Mouse (Mus musculus): ENCODE data around the gene Plekhd1. TPM values are rescaled to one million over a fixed set of nuclear protein-coding genes. Genes with fewer than 3 reads are reported as not detected.

Plekhd1 gene
- polyA plus RNA-seq, 1 experiment from 2014 or later: 0.70 TPM

GRCm38 (mm10) chr12:80689696-80690095 lies 2.7 kb upstream of the Plekhd1 start:
- H3K4me1 ChIP-seq (replicated peaks; ENCODE audit: control insufficient read depth, insufficient read depth, low read length): peaks cover 5% of the 10 kb centered on the region; the same call in 1 of the 2 replicates
- H3K27me3 ChIP-seq (replicated peaks; ENCODE audit: control insufficient read depth, insufficient read depth, low read length): peaks cover 46% of the 10 kb centered on the region

DNA sequence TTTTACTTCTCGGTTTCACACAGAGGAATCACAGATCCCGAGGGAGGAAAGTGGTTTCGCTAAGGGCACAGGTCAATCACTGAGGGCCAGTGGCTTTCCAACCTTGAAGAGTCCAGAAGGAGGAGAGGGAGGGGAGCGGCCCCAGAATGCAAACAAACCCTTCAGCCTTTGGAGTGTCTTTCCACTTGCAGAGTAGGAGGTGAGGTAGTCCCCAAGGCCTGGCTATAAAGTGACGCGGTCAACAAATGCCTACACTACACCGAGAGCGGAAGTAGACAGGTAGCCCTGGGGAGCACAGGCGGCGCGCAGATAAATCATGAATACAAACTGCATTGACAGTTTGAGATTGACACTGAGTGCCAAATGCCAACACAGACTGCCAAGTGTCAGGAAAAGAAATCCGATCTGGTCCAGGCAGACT lies 710 bp upstream of the Plekhd1 start:
- no peak overlapping the region for H3K9ac ChIP-seq (ENCODE audit: low read depth, low read length)
- no peak overlapping the region for H3K27ac ChIP-seq (ENCODE audit: low read depth, low read length)
- no peaks in the 10 kb centered on the region for H3K9me3 ChIP-seq (ENCODE audit: control insufficient read depth, low read length)
- WGBS: 12% methylated on average over 12 of the region's 12 CpGs
- ATAC-seq (replicated peaks; ENCODE audit: low FRiP score) (no peak), DNase-seq (ENCODE audit: low spot score) (no peak)
- peak overlapping the region; percentile 67; the same call in 1 of the 2 replicates for H3K4me2 ChIP-seq
- peaks cover 53% of the 10 kb centered on the region for H3K27me3 ChIP-seq (replicated peaks; ENCODE audit: control insufficient read depth, insufficient read depth, low read length)
- H3K36me3 ChIP-seq (ENCODE audit: control insufficient read depth, insufficient read depth, low read length): no peaks in the 10 kb centered on the region
- no peak overlapping the region for H3K4me3 ChIP-seq (ENCODE audit: low read depth, low read length)
- peaks cover 5% of the 10 kb centered on the region; the same call in 1 of the 2 replicates for H3K4me1 ChIP-seq (replicated peaks; ENCODE audit: control insufficient read depth, insufficient read depth, low read length)

More at GRCm38 (mm10) chr12:80689696-80690095, 2.7 kb upstream of the Plekhd1 start:
- no peaks in the 10 kb centered on the region for H3K36me3 ChIP-seq (ENCODE audit: control insufficient read depth, insufficient read depth, low read length)
- H3K4me3 ChIP-seq (ENCODE audit: low read depth, low read length): no peak overlapping the region
- no peak for DNase-seq (ENCODE audit: low spot score)
- H3K27ac ChIP-seq (ENCODE audit: low read depth, low read length): no peak overlapping the region
- 59% methylated on average over 5 of the region's 5 CpGs for WGBS
- no peak for ATAC-seq (replicated peaks; ENCODE audit: low FRiP score)
- H3K4me2 ChIP-seq: no peak overlapping the region
- no peak overlapping the region for H3K9ac ChIP-seq (ENCODE audit: low read depth, low read length)
- no peaks in the 10 kb centered on the region for H3K9me3 ChIP-seq (ENCODE audit: control insufficient read depth, low read length)

- peaks cover 53% of the 10 kb centered on the region for H3K27me3 ChIP-seq (replicated peaks; ENCODE audit: control insufficient read depth, insufficient read depth, low read length)
- no peak overlapping the region for H3K4me3 ChIP-seq (ENCODE audit: low read depth, low read length)
- no peaks in the 10 kb centered on the region for H3K36me3 ChIP-seq (ENCODE audit: control insufficient read depth, insufficient read depth, low read length)
- 35% methylated on average over 2 of the region's 2 CpGs for WGBS
- H3K4me2 ChIP-seq: no peak overlapping the region
- ATAC-seq (replicated peaks; ENCODE audit: low FRiP score) (no peak), DNase-seq (ENCODE audit: low spot score) (no peak)
- H3K27ac ChIP-seq (ENCODE audit: low read depth, low read length): no peak overlapping the region
- peaks cover 9% of the 10 kb centered on the region for H3K4me1 ChIP-seq (replicated peaks; ENCODE audit: control insufficient read depth, insufficient read depth, low read length)
- H3K9ac ChIP-seq (ENCODE audit: low read depth, low read length): no peak overlapping the region
- H3K9me3 ChIP-seq (ENCODE audit: control insufficient read depth, low read length): no peaks in the 10 kb centered on the region
Observed at GRCm38 (mm10) chr12:80693700-80694099, 1.3 kb downstream of the Plekhd1 start.

- H3K4me1 ChIP-seq (replicated peaks; ENCODE audit: control insufficient read depth, insufficient read depth, low read length): peaks cover 18% of the 10 kb centered on the region
- no peak overlapping the region for H3K27ac ChIP-seq (ENCODE audit: low read depth, low read length)
- 77% methylated on average over 3 of the region's 3 CpGs for WGBS
- DNase-seq (ENCODE audit: low spot score): no peak
- peaks cover 53% of the 10 kb centered on the region for H3K27me3 ChIP-seq (replicated peaks; ENCODE audit: control insufficient read depth, insufficient read depth, low read length)
- H3K36me3 ChIP-seq (ENCODE audit: control insufficient read depth, insufficient read depth, low read length): no peaks in the 10 kb centered on the region
- ATAC-seq (replicated peaks; ENCODE audit: low FRiP score): no peak
- no peak overlapping the region for H3K4me3 ChIP-seq (ENCODE audit: low read depth, low read length)
- no peaks in the 10 kb centered on the region for H3K9me3 ChIP-seq (ENCODE audit: control insufficient read depth, low read length)
- H3K9ac ChIP-seq (ENCODE audit: low read depth, low read length): no peak overlapping the region
- no peak overlapping the region for H3K4me2 ChIP-seq
Observed at GRCm38 (mm10) chr12:80695004-80695403, 2.6 kb downstream of the Plekhd1 start.

GRCm38 (mm10) chr12:80698526-80699143 lies 6.2 kb downstream of the Plekhd1 start:
- ATAC-seq (replicated peaks; ENCODE audit: low FRiP score): peak; percentile 99
- Histone ChIP-seq H3K27ac (ENCODE audit: low read depth, low read length) (peak overlapping the region; percentile 91), H3K4me2 (peak overlapping the region; percentile 31), H3K4me1 (replicated peaks; ENCODE audit: control insufficient read depth, insufficient read depth, low read length) (peaks cover 13% of the 10 kb centered on the region), H3K9me3 (ENCODE audit: control insufficient read depth, low read length) (no peaks in the 10 kb centered on the region), H3K9ac (ENCODE audit: low read depth, low read length) (peak overlapping the region; percentile 46), H3K27me3 (replicated peaks; ENCODE audit: control insufficient read depth, insufficient read depth, low read length) (peaks cover 18% of the 10 kb centered on the region), H3K4me3 (ENCODE audit: low read depth, low read length) (no peak overlapping the region), H3K36me3 (ENCODE audit: control insufficient read depth, insufficient read depth, low read length) (no peaks in the 10 kb centered on the region)
- no peak for DNase-seq (ENCODE audit: low spot score)
- 63% methylated on average over 5 of the region's 5 CpGs for WGBS

- DNase-seq (ENCODE audit: low spot score): peak; percentile 50
- no peaks in the 10 kb centered on the region for H3K9me3 ChIP-seq (ENCODE audit: control insufficient read depth, low read length)
- peaks cover 13% of the 10 kb centered on the region for H3K27me3 ChIP-seq (replicated peaks; ENCODE audit: control insufficient read depth, insufficient read depth, low read length)
- 45% methylated on average over 2 of the region's 2 CpGs for WGBS
- H3K9ac ChIP-seq (ENCODE audit: low read depth, low read length): peak overlapping the region; percentile 46
- peaks cover 13% of the 10 kb centered on the region for H3K4me1 ChIP-seq (replicated peaks; ENCODE audit: control insufficient read depth, insufficient read depth, low read length)
- H3K4me3 ChIP-seq (ENCODE audit: low read depth, low read length): no peak overlapping the region
- peak overlapping the region; percentile 91 for H3K27ac ChIP-seq (ENCODE audit: low read depth, low read length)
- ATAC-seq (replicated peaks; ENCODE audit: low FRiP score): peak; percentile 88
- peak overlapping the region; percentile 31 for H3K4me2 ChIP-seq
- no peaks in the 10 kb centered on the region for H3K36me3 ChIP-seq (ENCODE audit: control insufficient read depth, insufficient read depth, low read length)
Observed at GRCm38 (mm10) chr12:80699144-80699531, 6.7 kb downstream of the Plekhd1 start.

DNA sequence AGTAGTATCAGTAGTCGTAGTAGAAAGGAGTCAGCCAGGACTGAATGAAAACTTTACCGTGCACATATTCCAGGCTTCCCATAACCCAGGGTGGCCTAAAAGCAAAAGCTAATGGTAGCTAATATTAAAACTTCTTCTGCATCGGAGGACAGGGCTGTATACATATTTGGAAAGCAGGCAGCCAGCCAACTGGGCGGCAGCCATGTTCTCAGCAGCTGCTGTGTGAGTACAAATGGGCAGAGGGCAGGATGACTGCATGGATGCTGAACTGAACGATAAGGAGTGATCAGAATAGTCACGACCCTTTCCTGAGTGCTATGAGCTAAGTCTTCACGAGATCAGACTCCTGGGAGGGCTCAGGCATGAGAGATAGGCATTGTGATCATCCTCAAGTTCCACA lies 8.9 kb downstream of the Plekhd1 start:
- no peak overlapping the region for H3K4me3 ChIP-seq (ENCODE audit: low read depth, low read length)
- ATAC-seq (replicated peaks; ENCODE audit: low FRiP score): no peak
- no peak overlapping the region for H3K4me2 ChIP-seq
- 70% methylated on average over 7 of the region's 7 CpGs for WGBS
- H3K36me3 ChIP-seq (ENCODE audit: control insufficient read depth, insufficient read depth, low read length): no peaks in the 10 kb centered on the region
- no peak for DNase-seq (ENCODE audit: low spot score)
- no peaks in the 10 kb centered on the region for H3K9me3 ChIP-seq (ENCODE audit: control insufficient read depth, low read length)
- H3K9ac ChIP-seq (ENCODE audit: low read depth, low read length): no peak overlapping the region
- H3K27ac ChIP-seq (ENCODE audit: low read depth, low read length): no peak overlapping the region
- H3K4me1 ChIP-seq (replicated peaks; ENCODE audit: control insufficient read depth, insufficient read depth, low read length): peaks cover 13% of the 10 kb centered on the region
- H3K27me3 ChIP-seq (replicated peaks; ENCODE audit: control insufficient read depth, insufficient read depth, low read length): peaks cover 7% of the 10 kb centered on the region

- H3K27ac ChIP-seq (ENCODE audit: low read depth, low read length): no peak overlapping the region
- WGBS: 49% methylated on average over 11 of the region's 11 CpGs
- H3K9ac ChIP-seq (ENCODE audit: low read depth, low read length): no peak overlapping the region
- no peaks in the 10 kb centered on the region; the same call in 1 of the 2 replicates for H3K4me1 ChIP-seq (replicated peaks; ENCODE audit: control insufficient read depth, insufficient read depth, low read length)
- H3K36me3 ChIP-seq (ENCODE audit: control insufficient read depth, insufficient read depth, low read length): no peaks in the 10 kb centered on the region
- H3K9me3 ChIP-seq (ENCODE audit: control insufficient read depth, low read length): no peaks in the 10 kb centered on the region
- no peak overlapping the region for H3K4me3 ChIP-seq (ENCODE audit: low read depth, low read length)
- H3K4me2 ChIP-seq: no peak overlapping the region
- ATAC-seq (replicated peaks; ENCODE audit: low FRiP score) (no peak), DNase-seq (ENCODE audit: low spot score) (no peak)
- peaks cover 18% of the 10 kb centered on the region for H3K27me3 ChIP-seq (replicated peaks; ENCODE audit: control insufficient read depth, insufficient read depth, low read length)
Observed at GRCm38 (mm10) chr12:80706208-80706914, 14.0 kb downstream of the Plekhd1 start.

Measured in liver, embryonic 11.5 days (tissue).